11 mouse cellular contexts compared by ENCODE assay signal in the genomic region with DNA sequence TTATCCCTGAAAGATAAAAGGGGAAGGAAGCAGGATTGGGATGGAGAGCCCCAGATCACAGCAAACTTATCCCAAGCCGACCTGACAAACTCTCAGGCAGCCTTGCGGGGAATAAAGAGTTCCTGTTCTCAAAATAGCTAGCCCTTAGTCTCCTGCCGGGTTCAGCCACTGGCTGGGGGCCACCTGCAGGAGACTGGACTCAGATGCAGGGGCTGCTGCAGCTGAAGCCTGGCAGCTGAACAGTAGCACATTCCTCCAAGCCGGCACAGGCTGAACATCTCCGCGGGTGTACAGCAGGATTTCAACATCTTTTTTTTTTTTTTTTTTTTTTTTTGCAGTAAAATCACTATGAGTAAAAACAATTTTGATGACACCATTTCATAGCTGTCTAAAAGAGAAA.
DNase-seq lines count a peak whose midpoint lies in the region; ATAC-seq lines count a peak whose summit lies in the region.
"Had no signal": no experiment of that assay in that cellular context is flagged by ENCODE, and none has a peak within 500 bp of the region (broad histone marks: within the 10 kb centered on the region; RNA-seq: fewer than 3 reads in every experiment).

No protein-coding gene starts in this region.

- ATAC-seq in hindbrain, embryonic 12.5 days (ENCODE audit: low FRiP score): no peak
- no peak for ATAC-seq in heart, embryonic 16.5 days (replicated peaks; ENCODE audit: extremely low read depth, insufficient read depth, low FRiP score)
- no peak for ATAC-seq in midbrain, embryonic 14.5 days (ENCODE audit: low FRiP score, low TSS enrichment)
- ATAC-seq: forebrain, embryonic 16.5 days had no signal

- H3K27ac ChIP-seq in hindbrain, embryonic 10.5 days: no peak overlapping the region
- no peak overlapping the region for H3K27ac ChIP-seq in hindbrain, embryonic 12.5 days
- H3K27ac ChIP-seq in heart, embryonic 16.5 days (ENCODE audit: low read length): no peak overlapping the region
- H3K27ac ChIP-seq in midbrain, embryonic 14.5 days (replicated peaks; ENCODE audit: low read depth, low read length): no peak overlapping the region
- H3K27ac ChIP-seq: liver, embryonic 13.5 days had no signal

- H3K9ac ChIP-seq in hindbrain, embryonic 12.5 days: no peak overlapping the region
- H3K9ac ChIP-seq in heart, embryonic 16.5 days (ENCODE audit: low read length): no peak overlapping the region
- no peak overlapping the region for H3K9ac ChIP-seq in midbrain, embryonic 14.5 days (replicated peaks; ENCODE audit: low read length)
- H3K9ac ChIP-seq: liver, embryonic 13.5 days had no signal

- H3K9me3 ChIP-seq in hindbrain, embryonic 10.5 days: no peaks in the 10 kb centered on the region
- H3K9me3 ChIP-seq in hindbrain, embryonic 12.5 days (replicated peaks): no peaks in the 10 kb centered on the region
- H3K9me3 ChIP-seq in heart, embryonic 16.5 days (replicated peaks; ENCODE audit: control insufficient read depth, low read length): no peaks in the 10 kb centered on the region
- no peaks in the 10 kb centered on the region for H3K9me3 ChIP-seq in midbrain, embryonic 14.5 days (ENCODE audit: control insufficient read depth, low read length)
- H3K9me3 ChIP-seq: liver, embryonic 13.5 days had no signal

- H3K4me2 ChIP-seq in hindbrain, embryonic 12.5 days (replicated peaks): no peak overlapping the region
- H3K4me2 ChIP-seq in heart, embryonic 16.5 days (ENCODE audit: low read depth, low read length): peak overlapping the region; percentile 31; the same call in 1 of the 2 replicates
- no peak overlapping the region for H3K4me2 ChIP-seq in midbrain, embryonic 14.5 days (ENCODE audit: low read length)

- H3K36me3 ChIP-seq in hindbrain, embryonic 10.5 days: no peaks in the 10 kb centered on the region
- H3K36me3 ChIP-seq in hindbrain, embryonic 12.5 days: no peaks in the 10 kb centered on the region; the same call in none of the 2 replicates
- no peaks in the 10 kb centered on the region for H3K36me3 ChIP-seq in heart, embryonic 16.5 days (ENCODE audit: control insufficient read depth, insufficient read depth)
- peaks cover 33% of the 10 kb centered on the region for H3K36me3 ChIP-seq in midbrain, embryonic 14.5 days (ENCODE audit: control insufficient read depth, insufficient read depth, low read length)
- H3K36me3 ChIP-seq: G1E; liver, embryonic 13.5 days had no signal

- no peak overlapping the region for H3K4me3 ChIP-seq in hindbrain, embryonic 10.5 days
- no peak overlapping the region for H3K4me3 ChIP-seq in hindbrain, embryonic 12.5 days
- H3K4me3 ChIP-seq in heart, embryonic 16.5 days (ENCODE audit: low read length): no peak overlapping the region
- no peak overlapping the region for H3K4me3 ChIP-seq in midbrain, embryonic 14.5 days (replicated peaks; ENCODE audit: low read depth, low read length)
- H3K4me3 ChIP-seq: liver, embryonic 13.5 days had no signal

- 27% methylated on average over 6 of the region's 6 CpGs for WGBS in hindbrain, embryonic 10.5 days
- WGBS in hindbrain, embryonic 12.5 days: 26% methylated on average over 6 of the region's 6 CpGs
- 12% methylated on average over 6 of the region's 6 CpGs for WGBS in heart, embryonic 16.5 days
- WGBS in midbrain, embryonic 14.5 days: 26% methylated on average over 6 of the region's 6 CpGs

- no peaks in the 10 kb centered on the region for H3K27me3 ChIP-seq in hindbrain, embryonic 10.5 days (ENCODE audit: insufficient read depth, poor library complexity, severe bottlenecking)
- no peaks in the 10 kb centered on the region for H3K27me3 ChIP-seq in hindbrain, embryonic 12.5 days
- H3K27me3 ChIP-seq in heart, embryonic 16.5 days (ENCODE audit: control insufficient read depth, insufficient read depth, low read length): no peaks in the 10 kb centered on the region
- H3K27me3 ChIP-seq in midbrain, embryonic 14.5 days (ENCODE audit: control insufficient read depth, insufficient read depth, low read length): no peaks in the 10 kb centered on the region

- 0 out of 2 replicates have a peak, but pooled peaks cover 5% of the 10 kb centered on the region for H3K4me1 ChIP-seq in hindbrain, embryonic 10.5 days (replicated peaks)
- no peaks in the 10 kb centered on the region for H3K4me1 ChIP-seq in hindbrain, embryonic 12.5 days
- no peaks in the 10 kb centered on the region for H3K4me1 ChIP-seq in heart, embryonic 16.5 days (ENCODE audit: control insufficient read depth, insufficient read depth, low read length)
- peaks cover 3% of the 10 kb centered on the region; the same call in 1 of the 2 replicates for H3K4me1 ChIP-seq in midbrain, embryonic 14.5 days (ENCODE audit: control insufficient read depth, insufficient read depth, low read length)
- H3K4me1 ChIP-seq: liver, embryonic 13.5 days had no signal

- DNase-seq in hindbrain, embryonic 10.5 days (ENCODE audit: low spot score): peak; percentile 15
- peak; percentile 5 for DNase-seq in thymus, postnatal 14 days
- no peak for DNase-seq in thymus, adult 18-20 months
- no peak for DNase-seq in midbrain, embryonic 14.5 days
- no peak for DNase-seq in left cerebral cortex, adult 9 months (ENCODE audit: low spot score in 2 of 2)
- DNase-seq: adrenal gland, postnatal 25 days; liver, embryonic 13.5 days had no signal

Comparison
In these comparisons a context has a peak if more than half of its experiments do, and no peak if none do; other contexts are left out.
1. DNase-seq: peak in hindbrain, embryonic 10.5 days (single experiment) and thymus, postnatal 14 days (single experiment); none in thymus, adult 18-20 months (0 of 2), midbrain, embryonic 14.5 days (single experiment) and left cerebral cortex, adult 9 months (0 of 2).